Mouse (Mus musculus): ENCODE measurements around the gene Trp53bp2.

DNA sequence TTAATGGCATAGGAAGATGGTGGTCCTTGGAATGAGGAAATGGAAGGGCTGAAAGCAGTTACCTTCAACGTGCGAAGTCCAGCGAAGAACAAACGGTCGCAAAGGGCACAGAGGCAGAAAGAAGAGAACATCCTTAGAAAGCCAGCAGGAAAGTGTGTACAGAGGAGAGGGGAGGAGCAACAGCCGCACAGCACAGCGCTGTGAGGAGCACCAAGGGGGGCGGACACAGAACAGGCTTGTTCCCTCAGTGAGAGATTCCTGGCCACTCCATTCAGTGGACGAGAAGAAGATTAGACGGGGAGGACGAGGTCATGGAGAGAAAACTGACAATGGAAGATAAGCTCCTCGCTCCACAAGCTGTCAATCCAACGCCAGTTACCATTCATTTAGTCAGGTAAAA is 5.9 kb upstream of the Trp53bp2 start:
- TF ChIP-seq POLR2A (IDR thresholded peaks at IDR 0.05; ENCODE audit: control insufficient read depth in 1 of 2, insufficient read depth in 1 of 2, low read depth in 1 of 2, low read length in 2 of 2, poor library complexity in 1 of 2) (no peak), ETS1 (IDR thresholded peaks at IDR 0.05; ENCODE audit: low read depth, low read length) (no peak), ZC3H11A (IDR thresholded peaks at IDR 0.05; ENCODE audit: low read depth, low read length) (no peak), EP300 (IDR thresholded peaks at IDR 0.05; ENCODE audit: low read depth in 1 of 2, low read length in 2 of 2) (no peak), UBTF (IDR thresholded peaks at IDR 0.05; ENCODE audit: borderline replicate concordance, insufficient read depth, low read depth, low read length) (no peak), USF2 (IDR thresholded peaks at IDR 0.05; ENCODE audit: borderline replicate concordance in 1 of 2, insufficient read depth in 1 of 2, low read depth in 1 of 2, low read length in 2 of 2) (no peak), MAX (IDR thresholded peaks at IDR 0.05; ENCODE audit: low read length) (no peak), POLR2AphosphoS2 (IDR thresholded peaks at IDR 0.05; ENCODE audit: low read length) (no peak), CTCF (IDR thresholded peaks at IDR 0.05 in 2 of 3, conservative IDR thresholded peaks at IDR 0.05 in 1 of 3; ENCODE audit: control insufficient read depth in 1 of 3, insufficient read depth in 1 of 3, low read depth in 2 of 3, low read length in 3 of 3, poor library complexity in 1 of 3, severe bottlenecking in 1 of 3) (no peak), TCF12 (IDR thresholded peaks at IDR 0.05; ENCODE audit: low read depth, low read length) (no peak)
